Mouse (Mus musculus): ENCODE measurements around the gene Ttyh2. TPM values are rescaled to one million over a fixed set of nuclear protein-coding genes. Genes with fewer than 3 reads are reported as not detected.

Ttyh2 gene
- polyA plus RNA-seq, 1 experiment from 2014 or later = 33.0 TPM

- H3K36me3 ChIP-seq = 0 out of 2 replicates have a peak, but pooled peaks cover 4% of the 10 kb centered on the region
- H3K9me3 ChIP-seq = no peaks in the 10 kb centered on the region
- H3K4me3 ChIP-seq = no peak overlapping the region
- ATAC-seq (ENCODE audit: low FRiP score) = no peak
- H3K27ac ChIP-seq = peak overlapping the region; percentile 73; the same call in 1 of the 2 replicates
- H3K9ac ChIP-seq = no peak overlapping the region
- no peaks in the 10 kb centered on the region for H3K27me3 ChIP-seq
- peaks cover 33% of the 10 kb centered on the region for H3K4me1 ChIP-seq (replicated peaks)
- H3K4me2 ChIP-seq = no peak overlapping the region
- 82% methylated on average over 15 of the region's 15 CpGs for WGBS
These were observed 27.2 kb downstream of the Ttyh2 start for GRCm38 (mm10) chr11:114702311-114702995.

- ATAC-seq (ENCODE audit: low FRiP score) = no peak
- WGBS = 90% methylated on average over 6 of the region's 6 CpGs
- H3K4me2 ChIP-seq = no peak overlapping the region
- H3K4me3 ChIP-seq = no peak overlapping the region
- no peak overlapping the region for H3K9ac ChIP-seq
- H3K36me3 ChIP-seq = peaks cover 9% of the 10 kb centered on the region
- H3K27ac ChIP-seq = peak overlapping the region; percentile 73; the same call in 1 of the 2 replicates
- no peaks in the 10 kb centered on the region for H3K27me3 ChIP-seq
- H3K9me3 ChIP-seq = no peaks in the 10 kb centered on the region
- peaks cover 33% of the 10 kb centered on the region for H3K4me1 ChIP-seq (replicated peaks)
These were observed 27.7 kb downstream of the Ttyh2 start for GRCm38 (mm10) chr11:114702996-114703361.

GRCm38 (mm10) chr11:114704071-114704913 is 29.1 kb downstream of the Ttyh2 start:
- ATAC-seq (ENCODE audit: low FRiP score) = peak; percentile 86
- 34% methylated on average over 22 of the region's 22 CpGs for WGBS
- Histone ChIP-seq H3K4me1 (replicated peaks) (peaks cover 33% of the 10 kb centered on the region), H3K36me3 (peaks cover 15% of the 10 kb centered on the region), H3K9ac (peak overlapping the region; percentile 51), H3K4me3 (no peak overlapping the region), H3K4me2 (peak overlapping the region; percentile 23), H3K27me3 (no peaks in the 10 kb centered on the region), H3K9me3 (no peaks in the 10 kb centered on the region), H3K27ac (peak overlapping the region; percentile 73)

GRCm38 (mm10) chr11:114706358-114706757 is 31.1 kb downstream of the Ttyh2 start:
- H3K9ac ChIP-seq = no peak overlapping the region
- WGBS = 89% methylated on average over 5 of the region's 5 CpGs
- ATAC-seq (ENCODE audit: low FRiP score) = no peak
- no peak overlapping the region for H3K4me2 ChIP-seq
- H3K9me3 ChIP-seq = no peaks in the 10 kb centered on the region
- peaks cover 24% of the 10 kb centered on the region for H3K36me3 ChIP-seq
- H3K27me3 ChIP-seq = no peaks in the 10 kb centered on the region
- no peak overlapping the region for H3K27ac ChIP-seq
- peaks cover 33% of the 10 kb centered on the region for H3K4me1 ChIP-seq (replicated peaks)
- no peak overlapping the region for H3K4me3 ChIP-seq

GRCm38 (mm10) chr11:114711393-114711792 is 36.2 kb downstream of the Ttyh2 start:
- Histone ChIP-seq H3K4me1 (replicated peaks) (peaks cover 13% of the 10 kb centered on the region), H3K27ac (no peak overlapping the region), H3K9ac (no peak overlapping the region), H3K36me3 (peaks cover 27% of the 10 kb centered on the region), H3K4me3 (no peak overlapping the region), H3K4me2 (no peak overlapping the region), H3K9me3 (no peaks in the 10 kb centered on the region), H3K27me3 (no peaks in the 10 kb centered on the region)
- ATAC-seq (ENCODE audit: low FRiP score) = no peak
- 85% methylated on average over 3 of the region's 3 CpGs for WGBS

GRCm38 (mm10) chr11:114711861-114712260 is 36.6 kb downstream of the Ttyh2 start:
- H3K27me3 ChIP-seq = no peaks in the 10 kb centered on the region
- 64% methylated on average over 12 of the region's 12 CpGs for WGBS
- H3K27ac ChIP-seq = no peak overlapping the region
- H3K9me3 ChIP-seq = no peaks in the 10 kb centered on the region
- no peak overlapping the region for H3K4me2 ChIP-seq
- H3K9ac ChIP-seq = no peak overlapping the region
- no peak overlapping the region for H3K4me3 ChIP-seq
- peaks cover 27% of the 10 kb centered on the region for H3K36me3 ChIP-seq
- ATAC-seq (ENCODE audit: low FRiP score) = peak; percentile 39; the same call in 1 of the 2 replicates
- peaks cover 13% of the 10 kb centered on the region for H3K4me1 ChIP-seq (replicated peaks)

- Histone ChIP-seq H3K36me3 (peaks cover 11% of the 10 kb centered on the region; the same call in 1 of the 2 replicates), H3K27ac (no peak overlapping the region), H3K4me2 (no peak overlapping the region), H3K9ac (no peak overlapping the region), H3K4me1 (replicated peaks) (peaks cover 13% of the 10 kb centered on the region), H3K9me3 (no peaks in the 10 kb centered on the region), H3K27me3 (no peaks in the 10 kb centered on the region), H3K4me3 (no peak overlapping the region)
- no peak for ATAC-seq (ENCODE audit: low FRiP score)
- WGBS = 79% methylated on average over 6 of the region's 6 CpGs
These were observed 39.3 kb downstream of the Ttyh2 start for GRCm38 (mm10) chr11:114714526-114714925.

- no peak overlapping the region for H3K4me2 ChIP-seq
- WGBS = 58% methylated on average over 7 of the region's 7 CpGs
- peaks cover 13% of the 10 kb centered on the region for H3K4me1 ChIP-seq (replicated peaks)
- no peak overlapping the region for H3K4me3 ChIP-seq
- H3K9ac ChIP-seq = no peak overlapping the region
- H3K36me3 ChIP-seq = peaks cover 9% of the 10 kb centered on the region; the same call in 1 of the 2 replicates
- H3K27ac ChIP-seq = 0 out of 2 replicates have a peak overlapping the region, but pooled peaks have one; percentile 18
- H3K9me3 ChIP-seq = no peaks in the 10 kb centered on the region
- no peak for ATAC-seq (ENCODE audit: low FRiP score)
- H3K27me3 ChIP-seq = no peaks in the 10 kb centered on the region
These were observed 40.3 kb downstream of the Ttyh2 start for GRCm38 (mm10) chr11:114715531-114715930.

GRCm38 (mm10) chr11:114720535-114720934 is 45.3 kb downstream of the Ttyh2 start:
- no peak for ATAC-seq (ENCODE audit: low FRiP score)
- H3K9ac ChIP-seq = no peak overlapping the region
- H3K27ac ChIP-seq = no peak overlapping the region
- H3K4me2 ChIP-seq = no peak overlapping the region
- peaks cover 9% of the 10 kb centered on the region; the same call in 1 of the 2 replicates for H3K4me1 ChIP-seq (replicated peaks)
- WGBS = 87% methylated on average over 10 of the region's 10 CpGs
- H3K9me3 ChIP-seq = no peaks in the 10 kb centered on the region
- no peak overlapping the region for H3K4me3 ChIP-seq
- H3K27me3 ChIP-seq = no peaks in the 10 kb centered on the region
- no peaks in the 10 kb centered on the region for H3K36me3 ChIP-seq

- H3K27me3 ChIP-seq = no peaks in the 10 kb centered on the region
- H3K27ac ChIP-seq = no peak overlapping the region
- no peak overlapping the region for H3K4me3 ChIP-seq
- H3K4me2 ChIP-seq = no peak overlapping the region
- H3K9me3 ChIP-seq = no peaks in the 10 kb centered on the region
- H3K36me3 ChIP-seq = no peaks in the 10 kb centered on the region
- peaks cover 14% of the 10 kb centered on the region for H3K4me1 ChIP-seq (replicated peaks)
- no peak for ATAC-seq (ENCODE audit: low FRiP score)
- H3K9ac ChIP-seq = no peak overlapping the region
- WGBS = 89% methylated on average over 8 of the region's 8 CpGs
These were observed 47.2 kb downstream of the Ttyh2 start for GRCm38 (mm10) chr11:114722438-114722837.

GRCm38 (mm10) chr11:114723030-114723429 is 47.8 kb downstream of the Ttyh2 start:
- Histone ChIP-seq H3K4me3 (no peak overlapping the region), H3K9ac (no peak overlapping the region), H3K36me3 (no peaks in the 10 kb centered on the region), H3K27ac (no peak overlapping the region), H3K4me2 (no peak overlapping the region), H3K27me3 (no peaks in the 10 kb centered on the region), H3K4me1 (replicated peaks) (peaks cover 20% of the 10 kb centered on the region), H3K9me3 (no peaks in the 10 kb centered on the region)
- no peak for ATAC-seq (ENCODE audit: low FRiP score)
- 74% methylated on average over 13 of the region's 13 CpGs for WGBS

GRCm38 (mm10) chr11:114724787-114725590 is 49.8 kb downstream of the Ttyh2 start:
- Histone ChIP-seq H3K4me1 (replicated peaks) (peaks cover 40% of the 10 kb centered on the region), H3K9ac (no peak overlapping the region), H3K27me3 (no peaks in the 10 kb centered on the region), H3K36me3 (no peaks in the 10 kb centered on the region), H3K27ac (no peak overlapping the region), H3K4me3 (no peak overlapping the region), H3K4me2 (no peak overlapping the region), H3K9me3 (no peaks in the 10 kb centered on the region)
- WGBS = 74% methylated on average over 11 of the region's 11 CpGs
- no peak for ATAC-seq (ENCODE audit: low FRiP score)

Data from hindbrain, embryonic 13.5 days (tissue).